Mouse (Mus musculus) kidney, postnatal 0 days (tissue): Measurements from ENCODE around the gene Ldlrap1. TPM values are rescaled to one million over a fixed set of nuclear protein-coding genes. Genes with fewer than 3 reads are reported as not detected.

Experiments
- ATAC-seq: fragments of 200-750 bp; cut with Nextera tagmentation; replicated peaks from 2 replicates; pipeline ENCODE4 v1.8.0; 2017; ENCODE audit warnings: low read depth, moderate number of reproducible peaks, moderate TSS enrichment, moderate library complexity; ENCODE audit not compliant: low FRiP score
- DNase-seq: peaks from one replicate; pipeline ENCODE4 v3.0.0-alpha.2; 2016; ENCODE audit warnings: low spot score
- H3K27ac ChIP-seq: fragments of 300-500 bp; sonication (generic); 2 replicates; pipeline ENCODE4 v1.5.1; 2014; ENCODE audit warnings: mild to moderate bottlenecking
- H3K27me3 ChIP-seq: fragments of 300-500 bp; sonication (generic); 2 replicates; pipeline ENCODE4 v1.6.1; 2014; ENCODE audit warnings: low read length, mixed read lengths; ENCODE audit not compliant: insufficient read depth
- H3K36me3 ChIP-seq: fragments of 300-500 bp; sonication (generic); 2 replicates; pipeline ENCODE4 v1.6.1; 2014; ENCODE audit warnings: low read length, mixed read lengths; ENCODE audit not compliant: insufficient read depth
- H3K4me1 ChIP-seq: fragments of 300-500 bp; sonication (generic); replicated peaks from 2 replicates; pipeline ENCODE4 v1.6.1; 2014; ENCODE audit warnings: antibody characterized with exemption, low read length, mixed read lengths; ENCODE audit not compliant: insufficient read depth
- H3K4me2 ChIP-seq: fragments of 300-500 bp; sonication (generic); 2 replicates; pipeline ENCODE4 v1.6.1; 2014; ENCODE audit warnings: mild to moderate bottlenecking, low read length, moderate library complexity, mixed read lengths
- H3K4me3 ChIP-seq: fragments of 300-500 bp; sonication (generic); replicated peaks from 2 replicates; pipeline ENCODE4 v1.5.1; 2014; ENCODE audit warnings: low read depth, low read length
- H3K9ac ChIP-seq: fragments of 300-500 bp; sonication (generic); 2 replicates; pipeline ENCODE4 v1.6.1; 2014; ENCODE audit warnings: low read depth, low read length
- H3K9me3 ChIP-seq: fragments of 300-500 bp; sonication (generic); replicated peaks from 2 replicates; pipeline ENCODE4 v1.6.1; 2016; ENCODE audit warnings: low read length, inconsistent platforms, mixed read lengths
- CTCF ChIP-seq: IDR thresholded peaks from 2 replicates; pipeline ENCODE4 v1.5.1; 2016; ENCODE audit warnings: antibody characterized with exemption, low read depth, mild to moderate bottlenecking, moderate library complexity
- WGBS: fragments of 180-500 bp; shearing (Covaris S2); extraction: QIAGEN DNeasy Blood & Tissue Kit; methylation state at CpG from one replicate; pipeline ENCODE4 v1.1.7; 2014; 5-methylcytosine and 5-hydroxymethylcytosine counted together
- polyA plus RNA-seq: library from polyadenylated mRNA; unstranded; fragments of >200 nt; fragmentation: Nextera tagmentation; extraction: Ambion mirVana; gene quantifications from 2 replicates; pipeline ENCODE4 v1.2.1, GENCODE M21; 2015

Gene Ldlrap1
- polyA plus RNA-seq, 1 experiment from 2014 or later: 21.3 TPM

DNA sequence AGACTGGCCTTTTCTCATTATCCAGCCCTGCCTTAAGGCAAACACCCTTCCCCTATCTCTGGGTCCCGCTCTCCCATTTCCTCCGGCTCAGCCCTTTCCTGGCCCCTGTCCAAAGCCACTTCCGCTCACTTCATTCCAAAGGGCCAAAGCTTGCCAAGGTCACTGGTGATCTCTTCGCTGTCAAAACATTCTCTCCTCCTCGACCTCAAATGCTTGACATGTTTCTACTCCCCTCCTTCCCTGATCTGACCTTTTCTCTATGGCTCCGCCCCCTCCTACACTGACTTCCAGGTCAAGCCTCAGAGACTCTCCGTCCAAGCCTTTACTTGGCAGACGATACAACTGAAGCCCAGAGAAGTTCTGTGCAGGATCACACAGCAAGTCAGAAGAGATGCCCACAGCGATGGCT, 7.0 kb downstream of the Ldlrap1 start:
- Histone ChIP-seq H3K4me3 (no peak overlapping the region), H3K27me3 (no peaks in the 10 kb centered on the region), H3K36me3 (no peaks in the 10 kb centered on the region), H3K4me2 (peak overlapping the region; percentile 14; the same call in 1 of the 2 replicates), H3K4me1 (peaks cover 26% of the 10 kb centered on the region), H3K9ac (no peak overlapping the region), H3K27ac (peak overlapping the region; percentile 31; the same call in 1 of the 2 replicates), H3K9me3 (no peaks in the 10 kb centered on the region)
- no peak for TF ChIP-seq CTCF
- peak; percentile 93 for DNase-seq
- 14% methylated on average over 9 of the region's 9 CpGs for WGBS
- ATAC-seq: peak; percentile 37

DNA sequence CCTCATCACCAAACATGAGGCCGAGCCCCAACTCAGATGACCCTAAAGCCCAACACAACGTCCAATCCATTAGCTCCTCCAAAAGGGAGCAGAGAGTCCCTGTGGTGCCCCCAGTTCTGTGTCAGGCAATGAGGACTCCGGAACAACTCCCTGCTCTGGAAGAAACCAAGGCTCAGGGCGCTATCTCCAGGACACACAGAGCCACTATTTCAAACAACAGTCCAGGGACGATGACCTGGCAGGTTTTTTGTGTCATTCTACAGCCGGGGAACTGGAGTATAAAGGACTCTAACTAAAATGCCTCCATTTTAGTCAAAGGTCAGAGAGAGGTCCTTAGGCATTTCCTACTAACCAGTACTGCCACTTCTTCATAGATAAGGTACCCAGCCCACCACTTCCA, 7.5 kb downstream of the Ldlrap1 start:
- DNase-seq (no peak), ATAC-seq (no peak)
- H3K4me2 ChIP-seq: peak overlapping the region; percentile 14; the same call in 1 of the 2 replicates
- H3K4me1 ChIP-seq: peaks cover 22% of the 10 kb centered on the region
- no peak overlapping the region for H3K4me3 ChIP-seq
- H3K36me3 ChIP-seq: no peaks in the 10 kb centered on the region
- no peaks in the 10 kb centered on the region for H3K27me3 ChIP-seq
- H3K27ac ChIP-seq: peak overlapping the region; percentile 31; the same call in 1 of the 2 replicates
- TF ChIP-seq CTCF: no peak
- no peak overlapping the region for H3K9ac ChIP-seq
- 58% methylated on average over 6 of the region's 6 CpGs for WGBS
- no peaks in the 10 kb centered on the region for H3K9me3 ChIP-seq

DNA sequence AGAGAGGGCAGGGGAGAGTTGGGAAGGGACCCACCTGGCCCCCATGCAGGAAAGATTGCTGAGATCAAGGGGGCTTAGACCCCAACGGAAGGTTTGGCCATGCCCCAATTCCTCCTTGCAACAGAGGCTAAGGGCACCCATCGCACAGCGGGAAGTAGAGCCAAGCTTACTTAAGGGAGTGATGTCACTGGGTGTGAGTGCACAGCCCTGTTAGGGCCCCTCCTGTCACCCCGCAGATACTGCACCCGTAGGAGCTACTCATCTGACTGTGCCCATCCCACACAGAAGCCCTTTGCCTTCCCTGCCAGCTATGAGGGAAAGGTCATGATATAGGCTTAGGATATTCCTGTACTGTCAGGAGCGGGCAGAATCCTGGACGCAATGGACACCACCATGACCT, 8.3 kb downstream of the Ldlrap1 start:
- no peak for TF ChIP-seq CTCF
- WGBS: 86% methylated on average over 7 of the region's 7 CpGs
- Histone ChIP-seq H3K27ac (peak overlapping the region; percentile 31; the same call in 1 of the 2 replicates), H3K4me1 (peaks cover 24% of the 10 kb centered on the region), H3K36me3 (no peaks in the 10 kb centered on the region), H3K27me3 (no peaks in the 10 kb centered on the region), H3K4me3 (no peak overlapping the region), H3K4me2 (no peak overlapping the region), H3K9ac (no peak overlapping the region), H3K9me3 (no peaks in the 10 kb centered on the region)
- ATAC-seq (no peak), DNase-seq (no peak)

DNA sequence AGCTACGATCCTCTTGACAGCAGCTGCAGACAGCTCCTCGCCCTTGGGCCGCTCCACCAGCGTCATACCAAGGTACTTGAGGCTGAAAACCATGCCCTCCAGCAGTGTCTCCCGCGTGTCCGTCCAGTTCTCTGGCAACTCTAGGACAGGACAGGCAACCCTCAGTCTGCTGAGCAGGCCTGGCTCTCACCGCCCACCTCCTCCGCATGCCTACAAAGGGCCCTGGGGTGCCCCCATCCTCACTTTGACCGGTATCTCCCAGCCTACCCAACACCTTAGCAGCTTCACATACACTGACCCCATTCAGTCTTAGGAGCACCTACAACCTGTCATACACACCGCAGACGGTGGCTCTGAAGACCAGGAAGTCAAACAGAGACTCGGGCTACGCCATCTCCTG, 8.9 kb downstream of the Ldlrap1 start:
- Histone ChIP-seq H3K27me3 (no peaks in the 10 kb centered on the region), H3K9me3 (no peaks in the 10 kb centered on the region), H3K9ac (no peak overlapping the region), H3K27ac (no peak overlapping the region), H3K4me1 (peaks cover 27% of the 10 kb centered on the region), H3K36me3 (no peaks in the 10 kb centered on the region), H3K4me2 (no peak overlapping the region), H3K4me3 (no peak overlapping the region)
- 95% methylated on average over 14 of the region's 14 CpGs for WGBS
- no peak for TF ChIP-seq CTCF
- no peak for ATAC-seq
- no peak for DNase-seq

DNA sequence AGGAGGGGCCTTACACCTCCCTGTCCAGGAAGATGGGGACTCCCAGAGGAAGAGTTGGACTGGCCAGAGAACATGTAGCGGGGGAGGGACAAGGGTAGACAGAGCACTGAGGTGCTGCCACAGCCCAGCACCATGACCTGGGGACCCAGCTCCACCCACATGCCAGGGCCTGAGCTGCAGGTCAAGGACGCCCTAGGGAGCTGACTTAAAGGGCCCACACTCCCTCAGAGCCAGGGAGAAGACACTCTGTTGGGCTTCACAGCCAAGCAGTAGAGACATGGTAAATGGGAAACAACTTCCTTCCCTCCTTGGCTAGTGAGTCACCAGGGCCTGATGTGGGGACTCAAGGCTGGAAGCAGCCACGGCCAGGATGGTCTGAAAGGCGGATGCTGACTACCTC, 9.5 kb downstream of the Ldlrap1 start:
- Histone ChIP-seq H3K4me3 (no peak overlapping the region), H3K4me2 (no peak overlapping the region), H3K27ac (0 out of 2 replicates have a peak overlapping the region, but pooled peaks have one; percentile 13), H3K27me3 (no peaks in the 10 kb centered on the region), H3K9me3 (no peaks in the 10 kb centered on the region), H3K9ac (no peak overlapping the region), H3K4me1 (peaks cover 27% of the 10 kb centered on the region), H3K36me3 (0 out of 2 replicates have a peak, but pooled peaks cover under 1% of the 10 kb centered on the region)
- DNase-seq (no peak), ATAC-seq (no peak)
- no peak for TF ChIP-seq CTCF
- WGBS: 67% methylated on average over 4 of the region's 4 CpGs

DNA sequence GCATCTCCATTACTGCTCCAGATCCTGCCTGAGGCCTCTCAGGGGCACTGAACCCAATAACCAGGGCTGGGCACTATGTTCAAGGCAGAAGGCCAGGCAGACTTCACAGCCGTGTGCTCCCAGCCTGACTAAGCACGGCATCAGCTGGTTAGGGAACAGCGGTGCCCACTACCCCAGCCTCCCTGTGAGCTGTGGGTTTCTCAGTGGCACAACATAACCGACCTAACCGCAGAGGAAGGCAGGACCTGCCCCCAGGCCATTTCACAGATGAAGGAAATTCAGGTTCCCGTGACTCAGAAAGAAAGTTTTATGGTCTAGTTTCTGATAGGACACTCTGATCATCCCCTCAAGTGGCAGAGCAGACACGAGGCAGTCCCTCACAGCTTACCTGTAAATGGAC, 10.9 kb downstream of the Ldlrap1 start:
- H3K27me3 ChIP-seq: no peaks in the 10 kb centered on the region
- no peak overlapping the region for H3K4me3 ChIP-seq
- no peak overlapping the region for H3K27ac ChIP-seq
- 0 out of 2 replicates have a peak, but pooled peaks cover 8% of the 10 kb centered on the region for H3K36me3 ChIP-seq
- 49% methylated on average over 7 of the region's 7 CpGs for WGBS
- H3K4me2 ChIP-seq: no peak overlapping the region
- H3K9ac ChIP-seq: no peak overlapping the region
- no peak for TF ChIP-seq CTCF
- ATAC-seq (no peak), DNase-seq (no peak)
- H3K4me1 ChIP-seq: peaks cover 27% of the 10 kb centered on the region
- no peaks in the 10 kb centered on the region for H3K9me3 ChIP-seq

DNA sequence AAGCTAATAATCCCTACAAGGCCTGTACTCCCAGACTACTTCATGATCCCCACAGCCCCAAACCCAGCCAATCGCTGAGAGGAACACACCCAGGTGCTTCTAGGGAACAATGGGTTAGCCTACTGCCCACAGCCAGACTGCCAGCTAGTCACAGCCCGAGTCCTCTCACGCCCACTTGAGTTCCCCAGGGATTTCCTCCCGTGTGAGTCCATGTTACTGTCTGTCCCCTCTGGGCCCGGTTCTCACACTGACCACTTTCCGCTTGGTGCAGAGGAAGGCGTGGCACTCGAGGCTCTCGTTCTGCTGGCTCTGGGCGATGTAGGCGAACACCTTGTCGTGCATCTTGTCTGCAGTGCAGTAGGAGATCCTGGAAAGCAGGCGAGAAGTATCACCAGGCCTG, 12.9 kb downstream of the Ldlrap1 start:
- Histone ChIP-seq H3K4me2 (no peak overlapping the region), H3K27ac (no peak overlapping the region), H3K36me3 (0 out of 2 replicates have a peak, but pooled peaks cover 10% of the 10 kb centered on the region), H3K4me3 (no peak overlapping the region), H3K4me1 (peaks cover 23% of the 10 kb centered on the region), H3K9me3 (no peaks in the 10 kb centered on the region), H3K27me3 (no peaks in the 10 kb centered on the region), H3K9ac (no peak overlapping the region)
- no peak for ATAC-seq
- DNase-seq: no peak
- no peak for TF ChIP-seq CTCF
- WGBS: 73% methylated on average over 13 of the region's 13 CpGs
